Mouse (Mus musculus): ENCODE results near the gene Vmn2r3.

- TF ChIP-seq CTCF (IDR thresholded peaks at IDR 0.05 in 2 of 3, conservative IDR thresholded peaks at IDR 0.05 in 1 of 3; ENCODE audit: control insufficient read depth in 1 of 3, insufficient read depth in 1 of 3, low read depth in 2 of 3, low read length in 3 of 3, poor library complexity in 1 of 3, severe bottlenecking in 1 of 3) (no peak), E2F4 (IDR thresholded peaks at IDR 0.05; ENCODE audit: borderline replicate concordance, low read depth, low read length) (no peak), POLR2A (IDR thresholded peaks at IDR 0.05; ENCODE audit: control insufficient read depth in 1 of 2, insufficient read depth in 1 of 2, low read depth in 1 of 2, low read length in 2 of 2, poor library complexity in 1 of 2) (no peak), RCOR1 (IDR thresholded peaks at IDR 0.05; ENCODE audit: low read depth, low read length) (no peak), EP300 (IDR thresholded peaks at IDR 0.05; ENCODE audit: low read depth in 1 of 2, low read length in 2 of 2) (no peak)
Measured at GRCm38 (mm10) chr3:64289609-64290008, at the start of gene Vmn2r3.

Data from MEL (cell line).